Mouse (Mus musculus): ENCODE data around the gene Amph. TPM values are rescaled to one million over a fixed set of nuclear protein-coding genes. Genes with fewer than 3 reads are reported as not detected.

Amph gene
- total and polyA plus RNA-seq, 3 experiments, result not detected

DNA sequence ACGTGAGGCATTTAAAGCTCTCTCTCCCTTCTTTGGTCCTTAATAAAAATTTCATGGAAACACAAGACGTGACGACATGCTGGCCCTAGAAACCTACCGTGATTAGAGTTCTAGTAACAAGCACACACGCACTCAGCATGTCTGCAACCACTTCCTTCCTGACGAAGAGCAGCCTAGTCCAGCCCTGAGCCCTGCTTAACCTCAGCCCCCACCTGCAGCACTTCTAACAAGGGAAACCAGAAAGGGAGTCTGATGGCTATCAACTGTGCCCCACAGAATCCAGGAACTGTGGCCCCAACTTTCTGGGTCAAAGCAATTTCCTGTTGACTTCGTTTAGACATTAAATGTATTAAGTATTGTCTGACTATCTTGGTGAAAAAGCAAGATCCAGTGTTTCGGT is 234.3 kb downstream of the Amph start:
- dilution Hi-C loops (cut with MboI; ENCODE audit: extremely low pct_ligation_motif_present, extremely low pct_unique_long_range_greater_than_20kb, low sequenced_read_pairs), result no loop called here
- Histone ChIP-seq H3K4me2 (ENCODE audit: insufficient read depth, low read depth, poor library complexity, severe bottlenecking) (no peak overlapping the region), H3K27ac (ENCODE audit: insufficient read depth, low read depth) (no peak overlapping the region), H3K4me1 (ENCODE audit: control insufficient read depth in 1 of 2, insufficient read depth in 2 of 2) (peaks cover 0 to 8% of the 10 kb centered on the region in 2 experiments; a peak in 2 of 4 replicates), H3K79me2 (replicated peaks; ENCODE audit: control insufficient read depth, extremely low read depth, insufficient read depth, poor library complexity, severe bottlenecking) (no peaks in the 10 kb centered on the region), H3K9me3 (replicated peaks; ENCODE audit: low read length) (no peaks in the 10 kb centered on the region), H3K9ac (ENCODE audit: insufficient read depth, low read depth) (no peak overlapping the region), H3K27me3 (replicated peaks) (no peaks in the 10 kb centered on the region), H3K4me3 (replicated peaks in 1 of 3; ENCODE audit: low read depth in 2 of 3, low read length in 2 of 3, poor library complexity in 1 of 3) (no peak overlapping the region), H3K36me3 (replicated peaks in 1 of 2; ENCODE audit: control insufficient read depth in 1 of 2, insufficient read depth in 1 of 2, low read length in 1 of 2) (no peaks in the 10 kb centered on the region)
- DNase-seq (ENCODE audit: extremely low read depth), result peak; percentile 20
- in situ Hi-C loops (cut with MboI; ENCODE audit: low pct_ligation_motif_present, low pct_unique_long_range_greater_than_20kb, low sequenced_read_pairs), result no loop called here
- TF ChIP-seq E2F4 (IDR thresholded peaks at IDR 0.05; ENCODE audit: insufficient replicate concordance, low read depth, low read length), result no peak
- no peak for TF ChIP-seq RCOR1 (conservative IDR thresholded peaks at IDR 0.05; ENCODE audit: low read depth, low read length)
- TF ChIP-seq MAFK (IDR thresholded peaks at IDR 0.05; ENCODE audit: insufficient replicate concordance, low read length), result no peak
- no peak for TF ChIP-seq MAZ (IDR thresholded peaks at IDR 0.05; ENCODE audit: low read depth, low read length)
- no peak for TF ChIP-seq IRF4 (IDR thresholded peaks at IDR 0.05; ENCODE audit: low read depth, low read length)
- TF ChIP-seq ZMIZ1 (IDR thresholded peaks at IDR 0.05; ENCODE audit: low read depth, low read length), result no peak
- no peak for TF ChIP-seq CHD1 (IDR thresholded peaks at IDR 0.05; ENCODE audit: low read depth, low read length)

- in situ Hi-C loops (cut with MboI; ENCODE audit: low pct_ligation_motif_present, low pct_unique_long_range_greater_than_20kb, low sequenced_read_pairs), result no loop called here
- H3K36me3 ChIP-seq (replicated peaks in 1 of 2; ENCODE audit: control insufficient read depth in 1 of 2, insufficient read depth in 1 of 2, low read length in 1 of 2), result no peaks in the 10 kb centered on the region
- no peaks in the 10 kb centered on the region for H3K9me3 ChIP-seq (replicated peaks; ENCODE audit: low read length)
- H3K27ac ChIP-seq (ENCODE audit: insufficient read depth, low read depth), result no peak overlapping the region
- DNase-seq (ENCODE audit: extremely low read depth), result peak; percentile 15
- peaks cover 0 to 8% of the 10 kb centered on the region in 2 experiments; a peak in 2 of 4 replicates for H3K4me1 ChIP-seq (ENCODE audit: control insufficient read depth in 1 of 2, insufficient read depth in 2 of 2)
- TF ChIP-seq POLR2AphosphoS2 (IDR thresholded peaks at IDR 0.05; ENCODE audit: low read depth, low read length) (no peak), EP300 (IDR thresholded peaks at IDR 0.05; ENCODE audit: low read length) (no peak), JUN (IDR thresholded peaks at IDR 0.05; ENCODE audit: insufficient read depth, low read depth, low read length) (no peak), GABPA (IDR thresholded peaks at IDR 0.05; ENCODE audit: insufficient replicate concordance, low read depth, low read length) (no peak), ELF1 (IDR thresholded peaks at IDR 0.05; ENCODE audit: low read depth, low read length) (no peak), ZKSCAN1 (IDR thresholded peaks at IDR 0.05; ENCODE audit: borderline replicate concordance, low read depth, low read length) (no peak), RAD21 (IDR thresholded peaks at IDR 0.05; ENCODE audit: low read depth, low read length) (no peak), NELFE (IDR thresholded peaks at IDR 0.05; ENCODE audit: low read depth, low read length) (no peak), SMC3 (IDR thresholded peaks at IDR 0.05; ENCODE audit: low read depth, low read length) (no peak), MAZ (IDR thresholded peaks at IDR 0.05; ENCODE audit: low read depth, low read length) (no peak), MAFK (IDR thresholded peaks at IDR 0.05; ENCODE audit: insufficient replicate concordance, low read length) (no peak), CHD1 (IDR thresholded peaks at IDR 0.05; ENCODE audit: low read depth, low read length) (no peak), E2F4 (IDR thresholded peaks at IDR 0.05; ENCODE audit: insufficient replicate concordance, low read depth, low read length) (no peak), TBP (conservative IDR thresholded peaks at IDR 0.05; ENCODE audit: low read depth, low read length) (no peak), UBTF (IDR thresholded peaks at IDR 0.05; ENCODE audit: low read depth, low read length) (no peak), IRF4 (IDR thresholded peaks at IDR 0.05; ENCODE audit: low read depth, low read length) (no peak)
- H3K4me3 ChIP-seq (replicated peaks in 1 of 3; ENCODE audit: low read depth in 2 of 3, low read length in 2 of 3, poor library complexity in 1 of 3), result no peak overlapping the region
- H3K27me3 ChIP-seq (replicated peaks), result no peaks in the 10 kb centered on the region
- peak overlapping the region; percentile 36 for H3K4me2 ChIP-seq (ENCODE audit: insufficient read depth, low read depth, poor library complexity, severe bottlenecking)
- no peaks in the 10 kb centered on the region for H3K79me2 ChIP-seq (replicated peaks; ENCODE audit: control insufficient read depth, extremely low read depth, insufficient read depth, poor library complexity, severe bottlenecking)
- H3K9ac ChIP-seq (ENCODE audit: insufficient read depth, low read depth), result no peak overlapping the region
- dilution Hi-C loops (cut with MboI; ENCODE audit: extremely low pct_ligation_motif_present, extremely low pct_unique_long_range_greater_than_20kb, low sequenced_read_pairs), result no loop called here
These were observed 242.0 kb downstream of the Amph start for GRCm38 (mm10) chr13:19190052-19190451.
